Mouse (Mus musculus) thymus, postnatal 25 days (tissue): ENCODE data around the gene Il10ra.

ENCODE experiments used
- DNase-seq: peaks from one replicate; pipeline ENCODE4 v3.0.0; 2022

Il10ra gene

DNA sequence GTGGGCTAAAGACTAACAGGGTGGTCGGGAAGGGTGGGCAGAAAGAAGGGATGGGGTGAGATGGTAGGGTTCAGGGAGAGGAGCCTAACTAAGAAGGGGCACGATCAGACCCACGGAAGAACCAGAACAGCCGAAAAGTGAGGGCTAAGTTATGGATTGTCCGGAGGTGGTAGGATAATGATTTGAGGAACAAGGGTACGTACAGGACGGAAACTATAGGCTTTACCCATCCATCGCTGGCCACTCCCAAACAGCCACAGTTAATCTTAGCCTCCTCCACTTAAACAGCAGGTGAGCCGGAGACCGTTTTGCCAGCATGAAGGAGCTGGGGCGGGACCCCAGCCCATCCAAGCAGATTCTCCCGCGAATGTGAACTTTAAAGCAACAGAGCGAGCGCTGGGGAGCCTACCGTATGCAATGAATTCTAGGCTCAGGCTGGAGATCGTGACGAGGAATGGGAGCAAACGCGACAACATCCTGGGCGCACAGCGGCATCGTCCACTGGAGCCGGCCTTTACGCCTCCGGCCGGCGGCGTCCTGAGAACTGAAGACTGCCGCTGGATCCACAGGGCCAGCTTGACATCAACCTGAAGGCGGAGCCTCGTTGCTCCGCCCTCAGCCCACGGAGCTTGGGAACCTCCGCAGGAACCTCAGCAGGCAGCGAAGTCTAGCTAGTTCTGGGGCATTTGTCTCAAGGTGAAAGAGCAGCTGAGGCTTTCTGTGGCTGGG is at the start of gene Il10ra:
Il10ra (minus strand) TSS at position 553 of the 729 bp plus-strand sequence.
- DNase-seq = peak; percentile 71

DNA sequence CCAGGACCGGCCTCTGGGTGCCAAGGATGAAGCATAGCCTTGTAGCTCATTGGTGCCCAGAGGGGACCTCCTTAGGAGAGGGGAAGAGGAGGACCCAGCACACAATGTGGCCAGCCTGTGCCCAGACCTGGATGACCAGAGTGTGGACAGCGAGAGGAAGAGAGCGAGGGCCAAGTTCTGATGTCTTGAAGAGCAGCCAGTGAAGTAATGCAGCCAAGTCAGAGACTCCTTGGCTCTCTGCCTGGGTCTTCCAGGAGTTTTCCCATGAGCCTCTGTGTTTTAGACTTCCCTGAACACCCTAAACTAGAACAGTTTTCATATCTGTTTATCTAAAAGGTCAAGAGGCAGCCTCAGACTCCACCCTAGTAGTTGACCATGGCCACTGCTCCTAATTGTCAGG is 48.7 kb upstream of the Il10ra start:
- no peak for DNase-seq

- no peak for DNase-seq
Measured at GRCm38 (mm10) chr9:45313913-45314312, 45.0 kb upstream of the Il10ra start.

- DNase-seq = no peak
Measured at GRCm38 (mm10) chr9:45311858-45312257, 42.9 kb upstream of the Il10ra start.

DNA sequence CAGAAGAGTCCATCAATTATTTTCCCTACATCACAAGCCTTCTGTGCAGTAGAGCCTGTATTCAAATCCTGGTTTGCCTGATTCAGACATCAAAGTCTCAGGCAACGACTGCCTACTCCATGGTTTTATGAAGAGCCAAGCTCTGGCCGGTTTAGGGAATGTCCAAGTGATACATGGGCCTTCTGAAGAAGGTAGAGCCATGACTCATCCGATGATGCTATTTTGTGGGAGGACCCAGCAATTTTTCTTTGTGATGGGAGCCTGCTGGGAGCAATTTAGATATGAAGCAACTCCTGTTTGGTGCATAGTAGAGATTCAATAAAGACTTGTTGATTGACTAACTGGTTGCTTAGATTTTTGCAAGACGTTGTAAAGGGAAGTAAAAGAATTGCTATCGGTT is 39.6 kb upstream of the Il10ra start:
- no peak for DNase-seq

GRCm38 (mm10) chr9:45306746-45307410 is 37.9 kb upstream of the Il10ra start:
- no peak for DNase-seq

GRCm38 (mm10) chr9:45301771-45302170 is 32.8 kb upstream of the Il10ra start:
- no peak for DNase-seq

DNA sequence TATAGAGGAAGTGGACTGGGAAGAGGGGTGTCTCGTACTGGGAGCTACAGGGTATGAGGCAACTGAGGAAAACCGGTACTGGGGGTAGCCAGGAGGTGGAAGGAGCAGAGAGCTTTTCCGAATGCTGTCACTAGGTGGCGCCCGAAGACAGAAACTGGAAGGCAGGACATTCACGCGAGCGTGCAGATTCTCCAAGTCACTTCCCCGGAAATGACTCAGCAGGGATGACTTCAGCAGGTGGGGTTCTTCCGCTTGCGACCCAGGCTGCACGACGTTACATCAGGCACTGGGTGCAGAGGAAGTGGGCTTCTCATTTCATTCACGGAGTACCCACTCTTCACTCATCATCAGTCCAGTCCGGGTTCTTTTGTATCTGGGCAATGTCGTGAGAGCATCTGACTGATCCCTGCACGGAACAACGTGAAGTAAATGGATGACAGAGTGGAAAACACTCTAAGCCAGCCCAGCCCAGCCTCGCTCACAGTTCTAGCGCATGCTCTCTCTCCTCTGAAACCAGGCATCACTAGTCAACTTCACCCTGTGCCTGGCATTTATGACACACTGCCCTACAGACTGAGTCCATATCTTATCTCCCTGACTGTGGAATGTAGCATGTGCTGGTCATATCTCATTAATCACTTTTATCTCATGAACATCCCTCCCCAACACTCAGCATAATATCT is 31.6 kb upstream of the Il10ra start:
- DNase-seq = peak; percentile 97

DNA sequence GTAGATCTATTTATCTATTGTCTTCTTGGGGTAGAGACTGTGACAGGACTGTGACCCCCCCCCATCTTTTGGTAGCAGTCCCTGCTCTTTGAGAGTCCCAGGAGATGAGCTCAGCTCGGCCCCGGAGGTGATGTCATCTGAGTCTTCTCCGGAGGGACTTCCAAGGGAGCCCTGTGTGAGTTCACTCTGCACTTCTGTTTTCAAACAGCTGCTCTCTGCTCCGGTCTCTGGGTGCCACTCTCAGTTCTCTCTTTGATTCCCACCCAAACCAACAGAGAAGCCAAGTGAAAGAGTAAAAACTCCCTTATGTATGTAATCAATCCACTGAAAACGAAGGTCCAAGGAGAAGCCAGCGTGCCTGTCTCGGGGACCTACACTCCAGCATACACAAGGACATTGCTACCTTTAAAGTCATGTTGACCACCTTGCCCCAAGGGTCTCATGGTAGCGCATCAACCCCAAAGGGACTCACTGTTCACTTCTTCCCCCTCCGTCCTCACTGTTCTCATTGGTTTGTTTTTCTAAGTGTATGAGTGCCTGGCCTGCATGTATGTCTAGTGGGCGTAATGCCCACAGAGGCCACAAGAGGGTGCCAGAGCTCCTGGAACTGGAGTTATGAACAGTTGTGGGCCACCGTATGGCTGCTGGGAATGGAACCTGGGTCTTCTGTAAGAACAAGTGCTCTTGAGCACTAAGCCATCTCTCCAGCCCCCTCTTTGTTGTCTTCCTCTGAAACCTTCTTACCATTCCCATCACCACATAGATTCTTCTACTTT is 30.5 kb upstream of the Il10ra start:
- peak; percentile 74 for DNase-seq

DNA sequence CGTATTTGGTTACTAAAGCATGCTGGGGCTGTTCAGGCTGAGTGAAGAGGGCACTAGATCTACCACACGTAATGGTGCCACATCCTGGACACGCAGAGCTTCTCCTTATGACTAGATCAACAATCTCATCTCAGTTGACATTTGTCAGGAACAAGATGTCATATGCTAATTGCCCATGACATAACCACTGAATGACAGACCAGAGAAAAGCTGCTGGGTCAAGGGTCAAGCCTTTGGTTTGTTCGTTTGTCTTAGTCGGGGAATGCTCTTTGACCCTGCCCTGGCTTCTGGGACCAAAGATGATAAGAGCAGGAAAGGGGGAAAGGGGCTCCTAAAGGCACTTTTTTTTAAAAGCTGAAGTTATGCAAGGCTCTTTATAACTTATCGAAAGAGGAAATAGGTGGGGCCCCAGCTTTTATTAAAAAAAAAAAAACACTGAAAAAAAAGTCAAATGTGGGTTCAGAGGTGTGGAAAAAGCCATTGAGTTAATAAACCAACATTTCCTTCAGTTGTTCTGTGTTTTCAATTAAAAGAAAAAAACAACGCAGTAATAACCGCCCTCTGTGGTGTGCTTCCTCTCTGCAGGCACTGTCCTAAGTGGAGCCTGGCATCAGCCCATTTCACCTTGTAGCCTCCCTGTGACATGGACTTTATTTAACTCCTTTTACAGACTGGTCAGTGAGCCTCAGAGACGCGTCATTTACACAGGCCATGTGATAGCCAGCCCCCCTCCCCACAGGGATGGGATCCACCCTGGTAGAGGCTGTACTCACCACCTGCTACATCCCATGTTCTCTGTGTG is 25.5 kb upstream of the Il10ra start:
- DNase-seq = no peak

DNA sequence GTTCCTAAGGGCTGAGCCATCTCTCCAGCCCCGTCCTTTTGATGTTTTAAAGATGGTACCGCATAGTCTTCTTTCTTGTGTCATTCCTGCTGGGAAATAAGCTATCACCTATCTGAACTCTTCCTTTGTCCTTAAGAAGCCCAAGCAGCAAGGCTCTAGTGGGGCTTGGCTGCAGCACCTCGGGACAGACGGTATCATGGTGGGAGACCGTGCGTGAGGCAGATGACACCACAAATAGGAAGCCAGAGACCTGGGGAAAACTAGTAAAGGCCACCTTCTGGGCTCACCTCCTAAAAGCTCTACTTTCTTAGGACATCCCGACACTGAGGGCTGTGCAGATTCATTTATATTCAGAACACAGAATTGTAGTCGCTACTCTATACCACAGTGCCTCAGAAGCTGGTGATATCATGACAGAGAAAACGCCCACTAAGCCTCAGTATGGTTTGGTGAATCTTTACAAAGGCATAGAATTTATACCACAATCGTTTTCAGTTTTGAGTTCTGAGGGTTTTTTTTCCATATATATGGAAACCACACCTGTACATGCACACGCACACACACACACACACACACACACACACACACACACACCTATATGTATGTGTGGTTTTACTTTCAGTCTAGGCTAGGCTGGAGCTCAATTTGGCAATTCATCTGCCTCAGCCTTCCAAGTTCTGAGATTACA is 22.7 kb upstream of the Il10ra start:
- DNase-seq = no peak

DNA sequence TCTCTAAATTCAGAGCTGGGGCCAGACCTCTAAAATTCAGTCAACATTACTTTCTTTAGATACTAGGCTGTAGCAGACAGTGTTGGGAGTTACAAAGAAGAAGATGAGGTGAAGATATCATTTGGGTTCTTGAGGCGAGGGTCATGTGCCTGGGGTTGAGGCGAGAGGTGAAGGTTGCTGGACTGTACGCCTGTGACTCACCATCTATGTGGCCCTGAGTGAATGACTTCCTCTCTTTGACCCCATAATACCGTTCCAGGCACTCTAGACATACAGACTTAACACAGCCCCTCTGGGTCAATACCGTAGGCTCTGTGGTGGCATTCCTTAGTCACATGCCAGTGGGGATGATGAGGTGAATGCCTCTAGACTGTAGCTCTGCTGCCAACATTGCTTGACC is 13.5 kb upstream of the Il10ra start:
- DNase-seq = no peak

DNA sequence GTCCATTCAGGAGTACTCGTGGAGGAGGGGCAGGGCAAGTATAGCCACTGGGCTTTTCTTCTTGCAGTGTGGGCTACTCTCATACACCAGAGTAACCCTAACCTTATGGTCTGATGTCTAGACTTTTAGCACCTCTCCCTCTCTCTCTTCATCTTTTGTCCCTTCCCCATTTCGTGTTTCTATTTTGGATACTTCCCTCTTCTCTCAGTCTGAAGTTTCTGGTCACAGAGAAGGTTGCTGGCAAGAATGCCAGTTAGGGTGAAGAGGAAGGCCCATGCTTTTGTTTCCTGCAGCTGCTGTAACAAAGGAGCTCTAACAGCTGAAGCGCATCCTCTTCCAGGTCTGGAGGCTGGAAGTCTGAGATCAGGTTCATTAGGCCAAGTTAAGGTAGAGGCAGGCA is 11.9 kb upstream of the Il10ra start:
- no peak for DNase-seq

DNA sequence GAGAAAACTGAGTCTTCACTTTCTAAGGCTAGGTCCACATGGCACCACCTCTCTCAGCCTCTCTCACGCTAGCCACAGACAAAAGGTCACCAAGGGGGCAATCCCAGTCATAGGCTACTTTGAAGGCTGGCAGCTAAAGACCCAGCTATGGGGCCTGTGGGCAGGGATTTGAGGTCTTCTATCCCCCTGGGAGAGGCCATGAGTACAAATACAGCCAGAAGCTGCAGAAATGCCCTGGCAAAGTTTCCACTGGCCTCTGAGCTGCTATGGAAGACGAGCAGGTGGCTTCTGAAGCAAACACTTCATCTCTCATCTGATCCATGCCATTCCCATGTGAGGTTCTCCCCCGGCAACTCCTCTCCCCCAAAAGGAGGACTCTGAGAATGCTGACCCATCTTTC is 11.1 kb upstream of the Il10ra start:
- no peak for DNase-seq

DNA sequence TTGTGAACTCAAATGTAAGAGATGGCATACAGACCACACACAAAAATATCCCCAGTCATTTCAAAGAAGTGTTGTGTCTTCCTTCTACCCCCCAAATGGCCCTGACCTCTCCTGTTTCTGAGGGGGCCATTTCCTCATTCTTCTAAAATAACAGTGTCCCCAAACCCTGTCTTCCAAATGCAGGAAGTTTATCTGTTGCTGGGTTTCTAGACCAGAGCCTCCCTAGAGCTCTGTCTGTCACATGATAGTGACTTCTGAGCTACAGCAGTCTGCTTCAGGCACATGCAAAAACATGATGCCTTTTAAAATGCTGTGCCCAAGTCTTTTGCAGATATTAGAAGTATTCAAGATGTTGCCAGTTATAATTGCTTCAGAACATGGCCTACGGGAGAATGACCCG is 5.7 kb upstream of the Il10ra start:
- DNase-seq = no peak

- no peak for DNase-seq
Measured at GRCm38 (mm10) chr9:45274218-45274617, 5.3 kb upstream of the Il10ra start.

GRCm38 (mm10) chr9:45272213-45272612 is 3.3 kb upstream of the Il10ra start:
- DNase-seq = no peak

DNA sequence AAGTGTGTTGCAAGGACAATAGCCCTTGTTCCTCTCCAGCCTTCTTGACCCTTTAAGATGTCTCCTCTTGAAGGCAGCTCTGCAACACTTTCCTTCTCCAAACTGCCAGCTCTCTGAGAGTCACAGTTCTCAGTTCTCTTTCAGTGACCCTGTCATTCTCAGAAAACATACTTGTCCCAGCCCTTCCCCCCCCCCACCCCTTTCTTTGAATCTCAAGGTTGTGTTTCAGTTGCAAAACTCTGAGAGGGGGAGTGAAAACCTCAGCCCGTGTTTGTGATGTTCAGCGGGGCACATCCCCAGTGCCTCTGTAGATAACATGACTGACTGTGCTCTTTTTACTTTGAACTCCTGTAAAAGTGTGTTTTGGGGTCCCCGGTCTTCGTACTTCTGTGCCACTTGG is 870 bp downstream of the Il10ra start:
- peak; percentile 45 for DNase-seq

DNA sequence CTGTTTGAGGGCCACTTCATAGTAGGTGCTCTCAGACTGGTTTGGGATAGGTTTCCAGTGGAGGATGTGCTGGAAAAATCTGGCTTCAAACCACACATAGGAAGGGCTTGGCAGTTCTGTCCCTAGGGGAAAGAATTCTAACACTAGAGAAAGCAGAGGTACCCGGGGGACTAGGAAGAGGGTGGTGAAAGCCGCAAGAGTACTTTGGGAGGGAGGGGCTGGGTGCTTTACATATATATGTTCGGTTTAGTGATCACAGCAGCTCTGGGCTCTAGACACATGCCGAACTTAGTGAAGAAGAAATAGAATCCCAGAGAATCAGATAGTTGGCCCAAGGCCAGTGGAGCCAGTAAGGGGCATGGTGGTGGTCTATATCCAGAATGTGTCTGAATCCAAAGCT is 1.9 kb downstream of the Il10ra start:
- no peak for DNase-seq

- DNase-seq = no peak
Measured at GRCm38 (mm10) chr9:45261872-45262271, 7.1 kb downstream of the Il10ra start.

DNA sequence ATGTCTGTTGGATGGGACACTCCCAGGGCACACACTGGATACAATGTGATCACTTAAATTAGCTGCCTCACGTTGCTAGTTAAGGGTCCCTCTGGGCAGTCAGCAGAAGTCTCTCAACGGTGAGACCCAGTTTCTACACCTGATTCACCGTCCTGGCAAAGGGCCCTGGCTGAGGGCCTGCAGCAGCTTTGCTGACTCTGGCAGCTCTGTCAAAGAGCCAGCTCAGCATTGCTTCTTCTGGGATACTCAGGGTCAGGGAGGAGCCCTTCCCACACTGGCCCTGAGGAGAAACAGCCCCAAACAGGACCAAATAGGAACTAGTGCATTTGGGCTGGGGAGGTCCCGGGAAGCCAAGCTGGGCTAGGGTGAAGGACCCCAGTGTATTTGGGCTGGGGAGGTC is 7.5 kb downstream of the Il10ra start:
- no peak for DNase-seq

- DNase-seq = no peak
Measured at GRCm38 (mm10) chr9:45259065-45259464, 9.9 kb downstream of the Il10ra start.
